Mouse (Mus musculus) small intestine, adult 2 months (tissue): ENCODE measurements at regions not wholly inside any gene's neighbourhood (a gene's known extent, or its start where the extent isn't known, plus 50 kb on each side); places are given as distances from the start of the nearest gene placed in this dataset.

Experiments
- CTCF ChIP-seq: fragments of 200-500 bp; IDR thresholded peaks from 2 replicates; pipeline ENCODE4 v1.5.1; 2012; ENCODE audit warnings: low read depth, mild to moderate bottlenecking, control low read depth, inconsistent platforms, low read length, moderate library complexity, mixed read lengths; ENCODE audit not compliant: insufficient replicate concordance, insufficient read length; ENCODE audit errors: extremely low read depth
- POLR2A ChIP-seq: fragments of 200-500 bp; IDR thresholded peaks from 2 replicates; pipeline ENCODE4 v1.6.1; 2012; ENCODE audit warnings: low read depth, mild to moderate bottlenecking, control low read depth, inconsistent platforms, low read length, moderate library complexity

GRCm38 (mm10) chr9:23570150-23570549, 347.3 kb downstream of the Bmper start:
- TF ChIP-seq POLR2A (no peak), CTCF (no peak)
